Mouse (Mus musculus): ENCODE measurements around the gene Kynu. TPM values are rescaled to one million over a fixed set of nuclear protein-coding genes. Genes with fewer than 3 reads are reported as not detected.

Kynu gene
- polyA plus RNA-seq, 1 experiment from 2014 or later: 0.47 TPM

- Histone ChIP-seq H3K36me3 (no peaks in the 10 kb centered on the region), H3K27ac (replicated peaks) (no peak overlapping the region), H3K4me3 (no peak overlapping the region), H3K4me1 (replicated peaks) (no peaks in the 10 kb centered on the region), H3K4me2 (no peak overlapping the region), H3K9ac (no peak overlapping the region), H3K9me3 (no peaks in the 10 kb centered on the region), H3K27me3 (no peaks in the 10 kb centered on the region)
- WGBS: 59% methylated on average over 3 of the region's 3 CpGs
- ATAC-seq (ENCODE audit: low read depth): no peak
Measured at GRCm38 (mm10) chr2:43674098-43674497, 119.0 kb downstream of the Kynu start.

GRCm38 (mm10) chr2:43675277-43675676 is 120.1 kb downstream of the Kynu start:
- H3K4me3 ChIP-seq: no peak overlapping the region
- WGBS: 81% methylated on average over 4 of the region's 4 CpGs
- no peak overlapping the region for H3K9ac ChIP-seq
- no peaks in the 10 kb centered on the region for H3K4me1 ChIP-seq (replicated peaks)
- no peak overlapping the region for H3K4me2 ChIP-seq
- no peaks in the 10 kb centered on the region for H3K27me3 ChIP-seq
- no peak for ATAC-seq (ENCODE audit: low read depth)
- H3K36me3 ChIP-seq: no peaks in the 10 kb centered on the region
- no peaks in the 10 kb centered on the region for H3K9me3 ChIP-seq
- no peak overlapping the region for H3K27ac ChIP-seq (replicated peaks)

DNA sequence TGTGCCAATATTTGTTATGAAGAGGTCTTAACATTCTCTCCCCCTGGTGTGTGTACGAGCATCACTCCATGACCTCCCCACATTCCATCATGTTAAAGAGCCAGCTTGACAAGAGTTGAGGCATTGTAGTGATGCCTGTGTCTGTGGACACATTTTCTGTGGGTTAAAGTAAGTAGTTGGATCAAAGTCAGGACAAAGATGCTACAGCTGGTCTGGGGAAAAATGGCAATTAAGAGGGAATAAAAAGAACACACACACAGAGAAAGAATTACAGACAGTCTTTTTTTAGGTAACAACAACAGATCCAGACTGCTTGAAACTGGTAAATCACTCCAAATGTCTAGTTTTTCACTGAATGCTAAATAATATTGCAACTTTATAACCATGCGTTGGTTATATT is 135.3 kb downstream of the Kynu start:
- H3K36me3 ChIP-seq: no peaks in the 10 kb centered on the region
- no peaks in the 10 kb centered on the region for H3K4me1 ChIP-seq (replicated peaks)
- no peaks in the 10 kb centered on the region for H3K27me3 ChIP-seq
- H3K4me2 ChIP-seq: no peak overlapping the region
- 79% methylated on average over 2 of the region's 2 CpGs for WGBS
- no peak overlapping the region for H3K27ac ChIP-seq (replicated peaks)
- no peak overlapping the region for H3K4me3 ChIP-seq
- H3K9ac ChIP-seq: no peak overlapping the region
- H3K9me3 ChIP-seq: no peaks in the 10 kb centered on the region
- no peak for ATAC-seq (ENCODE audit: low read depth)

- ATAC-seq (ENCODE audit: low read depth): no peak
Measured at GRCm38 (mm10) chr2:43691290-43691689, 136.2 kb downstream of the Kynu start.

GRCm38 (mm10) chr2:43695635-43696034 is 140.5 kb downstream of the Kynu start:
- no peak for ATAC-seq (ENCODE audit: low read depth)
- Histone ChIP-seq H3K4me1 (replicated peaks) (no peaks in the 10 kb centered on the region), H3K9me3 (no peaks in the 10 kb centered on the region), H3K27me3 (no peaks in the 10 kb centered on the region), H3K4me2 (no peak overlapping the region), H3K4me3 (no peak overlapping the region), H3K36me3 (no peaks in the 10 kb centered on the region), H3K27ac (replicated peaks) (no peak overlapping the region), H3K9ac (no peak overlapping the region)
- 94% methylated on average over 3 of the region's 3 CpGs for WGBS

More at GRCm38 (mm10) chr2:43691290-43691689, 136.2 kb downstream of the Kynu start:
- Histone ChIP-seq H3K4me3 (no peak overlapping the region), H3K36me3 (no peaks in the 10 kb centered on the region), H3K4me1 (replicated peaks) (no peaks in the 10 kb centered on the region), H3K4me2 (no peak overlapping the region), H3K27me3 (no peaks in the 10 kb centered on the region), H3K9ac (no peak overlapping the region), H3K9me3 (no peaks in the 10 kb centered on the region), H3K27ac (replicated peaks) (no peak overlapping the region)
- 88% methylated on average over 2 of the region's 2 CpGs for WGBS

GRCm38 (mm10) chr2:43712611-43713138 is 157.5 kb downstream of the Kynu start:
- 91% methylated on average over 2 of the region's 2 CpGs for WGBS
- Histone ChIP-seq H3K27me3 (no peaks in the 10 kb centered on the region), H3K9me3 (no peaks in the 10 kb centered on the region), H3K4me1 (replicated peaks) (no peaks in the 10 kb centered on the region), H3K4me3 (no peak overlapping the region), H3K36me3 (no peaks in the 10 kb centered on the region), H3K27ac (replicated peaks) (no peak overlapping the region), H3K9ac (no peak overlapping the region), H3K4me2 (no peak overlapping the region)
- no peak for ATAC-seq (ENCODE audit: low read depth)

GRCm38 (mm10) chr2:43722446-43723103 is 167.4 kb downstream of the Kynu start:
- Histone ChIP-seq H3K27me3 (no peaks in the 10 kb centered on the region), H3K9me3 (no peaks in the 10 kb centered on the region), H3K4me3 (peak overlapping the region; percentile 17), H3K9ac (peak overlapping the region; percentile 45; the same call in 1 of the 2 replicates), H3K36me3 (no peaks in the 10 kb centered on the region), H3K4me2 (peak overlapping the region; percentile 53), H3K4me1 (replicated peaks) (peaks cover 4% of the 10 kb centered on the region), H3K27ac (replicated peaks) (no peak overlapping the region)
- peak; percentile 88 for ATAC-seq (ENCODE audit: low read depth)
- 20% methylated on average over 14 of the region's 14 CpGs for WGBS

- WGBS: 61% methylated on average over 7 of the region's 7 CpGs
- H3K27ac ChIP-seq (replicated peaks): no peak overlapping the region
- no peaks in the 10 kb centered on the region for H3K9me3 ChIP-seq
- H3K9ac ChIP-seq: peak overlapping the region; percentile 45
- H3K4me1 ChIP-seq (replicated peaks): peaks cover 4% of the 10 kb centered on the region
- peak; percentile 75 for ATAC-seq (ENCODE audit: low read depth)
- H3K4me2 ChIP-seq: peak overlapping the region; percentile 53
- peak overlapping the region; percentile 17 for H3K4me3 ChIP-seq
- H3K36me3 ChIP-seq: no peaks in the 10 kb centered on the region
- no peaks in the 10 kb centered on the region for H3K27me3 ChIP-seq
Measured at GRCm38 (mm10) chr2:43723104-43723541, 168.0 kb downstream of the Kynu start.

- Histone ChIP-seq H3K36me3 (no peaks in the 10 kb centered on the region), H3K9me3 (no peaks in the 10 kb centered on the region), H3K4me3 (no peak overlapping the region), H3K4me1 (replicated peaks) (peaks cover 4% of the 10 kb centered on the region), H3K27me3 (no peaks in the 10 kb centered on the region), H3K4me2 (no peak overlapping the region), H3K27ac (replicated peaks) (no peak overlapping the region), H3K9ac (no peak overlapping the region)
- no peak for ATAC-seq (ENCODE audit: low read depth)
- 77% methylated on average over 5 of the region's 5 CpGs for WGBS
Measured at GRCm38 (mm10) chr2:43727181-43727580, 172.1 kb downstream of the Kynu start.

DNA sequence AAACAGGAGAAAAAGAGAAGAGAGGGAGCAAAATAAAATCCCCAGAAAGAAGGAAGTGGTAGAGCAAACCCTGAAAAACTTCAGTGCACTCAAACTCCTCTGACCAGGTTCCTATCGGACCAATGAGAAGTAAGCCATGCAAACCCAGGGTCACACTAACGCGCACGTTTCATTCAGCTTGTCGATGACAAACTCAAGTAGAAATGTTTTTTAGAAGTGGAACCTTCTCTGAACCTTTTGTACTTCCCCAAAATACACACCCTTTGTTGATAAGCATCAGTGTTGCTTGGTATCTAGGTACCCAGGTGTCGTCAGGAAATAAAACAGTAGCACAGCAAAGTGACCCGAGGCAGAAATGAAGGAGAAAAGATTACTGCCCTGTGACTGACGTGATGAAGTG is 172.6 kb downstream of the Kynu start:
- Histone ChIP-seq H3K27me3 (no peaks in the 10 kb centered on the region), H3K27ac (replicated peaks) (no peak overlapping the region), H3K9ac (no peak overlapping the region), H3K4me1 (replicated peaks) (peaks cover 4% of the 10 kb centered on the region), H3K4me2 (no peak overlapping the region), H3K4me3 (no peak overlapping the region), H3K9me3 (no peaks in the 10 kb centered on the region), H3K36me3 (no peaks in the 10 kb centered on the region)
- no peak for ATAC-seq (ENCODE audit: low read depth)
- WGBS: 90% methylated on average over 8 of the region's 8 CpGs

DNA sequence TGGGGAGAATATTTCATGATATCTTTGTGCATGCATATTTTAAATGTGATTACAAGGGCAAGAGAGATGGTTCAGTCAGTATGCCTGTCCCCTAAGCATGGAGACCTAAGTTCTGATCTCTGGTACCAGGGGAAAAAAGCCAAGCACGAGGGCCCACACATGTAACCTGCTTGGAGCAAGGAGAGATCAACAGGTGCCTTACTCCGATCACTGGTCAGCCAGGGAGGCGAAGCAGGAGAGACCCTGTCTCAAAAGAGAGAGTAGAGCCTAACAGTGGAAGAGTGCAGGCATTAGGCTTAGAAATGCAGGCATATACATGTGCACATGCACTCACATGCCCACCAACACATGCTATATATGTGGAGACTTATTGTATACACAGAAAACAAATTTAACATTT is 173.7 kb downstream of the Kynu start:
- H3K4me3 ChIP-seq: no peak overlapping the region
- H3K9me3 ChIP-seq: no peaks in the 10 kb centered on the region
- no peaks in the 10 kb centered on the region for H3K4me1 ChIP-seq (replicated peaks)
- no peaks in the 10 kb centered on the region for H3K27me3 ChIP-seq
- no peak overlapping the region for H3K4me2 ChIP-seq
- H3K27ac ChIP-seq (replicated peaks): no peak overlapping the region
- ATAC-seq (ENCODE audit: low read depth): no peak
- 89% methylated on average over 3 of the region's 3 CpGs for WGBS
- H3K9ac ChIP-seq: no peak overlapping the region
- H3K36me3 ChIP-seq: no peaks in the 10 kb centered on the region
